Mouse (Mus musculus) C2C12 (cell line): ENCODE results near the gene Zfp575. TPM values are rescaled to one million over a fixed set of nuclear protein-coding genes. Genes with fewer than 3 reads are reported as not detected.

ENCODE experiments used
- H3K27me3 ChIP-seq: one replicate; pipeline ENCODE4 v1.6.1; 2011; ENCODE audit not compliant: control insufficient read depth, insufficient read depth, insufficient read length
- H3K36me3 ChIP-seq: one replicate; pipeline ENCODE4 v1.6.1; 2011; ENCODE audit not compliant: control insufficient read depth, insufficient read depth
- H3K4me3 ChIP-seq: one replicate; pipeline ENCODE4 v1.5.1; 2011; ENCODE audit warnings: mild to moderate bottlenecking, control low read depth; ENCODE audit not compliant: poor library complexity, insufficient read depth, severe bottlenecking
- H3K79me2 ChIP-seq: one replicate; pipeline ENCODE4 v1.6.1; 2011; ENCODE audit not compliant: control insufficient read depth, insufficient read depth
- H3K79me3 ChIP-seq: one replicate; pipeline ENCODE4 v1.6.1; 2011; ENCODE audit warnings: low read depth, control low read depth
- H3ac ChIP-seq: one replicate; pipeline ENCODE3; 2011; ENCODE audit warnings: low read depth; ENCODE audit not compliant: control insufficient read depth, insufficient read length
- CEBPB ChIP-seq: IDR thresholded peaks from one replicate; pipeline ENCODE4 v1.6.1; 2011; ENCODE audit warnings: low read depth, mild to moderate bottlenecking, control low read depth, moderate library complexity
- CTCF ChIP-seq: IDR thresholded peaks from one replicate; pipeline ENCODE4 v1.5.1; 2011; ENCODE audit not compliant: control insufficient read depth, insufficient read depth, insufficient read length
- FOSL1 ChIP-seq: IDR thresholded peaks from one replicate; pipeline ENCODE4 v1.8.0; 2011; ENCODE audit warnings: mild to moderate bottlenecking, low read length; ENCODE audit not compliant: poor library complexity, insufficient read depth, severe bottlenecking
- MAX ChIP-seq: IDR thresholded peaks from one replicate; pipeline ENCODE4 v1.6.1; 2011; ENCODE audit warnings: mild to moderate bottlenecking, control low read depth
- MYOD1 ChIP-seq: IDR thresholded peaks from one replicate; pipeline ENCODE4 v1.6.1; 2011; ENCODE audit warnings: low read depth; ENCODE audit not compliant: control insufficient read depth, insufficient read length
- MYOG ChIP-seq: IDR thresholded peaks from one replicate; pipeline ENCODE4 v1.6.1; 2011; ENCODE audit not compliant: control insufficient read depth, insufficient read length; ENCODE audit errors: extremely low read depth
- USF1 ChIP-seq: IDR thresholded peaks from one replicate; pipeline ENCODE4 v1.6.1; 2011; ENCODE audit warnings: low read depth, mild to moderate bottlenecking, control low read depth, moderate library complexity
- polyA plus RNA-seq: library from polyadenylated mRNA; unstranded; fragments of >200 nt; fragmentation: generic; extraction: Trizol; gene quantifications from one replicate; pipeline ENCODE4 v1.2.1, GENCODE M21; 2012; ENCODE audit warnings: missing spikeins

Zfp575 gene
- polyA plus RNA-seq, 1 experiment: 0.35 TPM

- no peaks in the 10 kb centered on the region for H3K27me3 ChIP-seq
- TF ChIP-seq MYOD1 (no peak), FOSL1 (no peak), MYOG (no peak), MAX (no peak), CEBPB (no peak), USF1 (no peak), CTCF (no peak)
- H3K79me3 ChIP-seq: peaks cover 3% of the 10 kb centered on the region
Measured at GRCm38 (mm10) chr7:24547534-24548036, 39.9 kb downstream of the Zfp575 start.

GRCm38 (mm10) chr7:24546634-24547389, 40.6 kb downstream of the Zfp575 start:
- TF ChIP-seq MYOD1: peak; percentile 95
- no peak for TF ChIP-seq CEBPB
- no peak for TF ChIP-seq CTCF
- peaks cover 3% of the 10 kb centered on the region for H3K79me3 ChIP-seq

More at GRCm38 (mm10) chr7:24547534-24548036, 39.9 kb downstream of the Zfp575 start:
- peaks cover 2% of the 10 kb centered on the region for H3K36me3 ChIP-seq
- H3K79me2 ChIP-seq: peaks cover 22% of the 10 kb centered on the region
- H3ac ChIP-seq: peak overlapping the region; percentile 100
- H3K4me3 ChIP-seq: peak overlapping the region; percentile 90

GRCm38 (mm10) chr7:24546068-24546614, 41.3 kb downstream of the Zfp575 start, which contains the start of the genes Pinlyp and Xrcc1:
Gene Pinlyp, minus strand, starts transcription at chr7:24546118.
Gene Xrcc1, plus strand, starts transcription at chr7:24546289.
- H3K79me3 ChIP-seq: peaks cover 3% of the 10 kb centered on the region
- H3K36me3 ChIP-seq: no peaks in the 10 kb centered on the region
- TF ChIP-seq USF1: no peak
- no peak for TF ChIP-seq MYOD1
- no peak for TF ChIP-seq FOSL1
- no peak for TF ChIP-seq MAX
- no peak for TF ChIP-seq CTCF
- TF ChIP-seq CEBPB: no peak
- no peak for TF ChIP-seq MYOG
- H3K4me3 ChIP-seq: peak within 1 kb of the TSS; percentile 90
- H3K27me3 ChIP-seq: no peaks in the 10 kb centered on the region
- H3K79me2 ChIP-seq: peaks cover 22% of the 10 kb centered on the region
- H3ac ChIP-seq: peak within 1 kb of the TSS; percentile 100

More at GRCm38 (mm10) chr7:24546634-24547389, 40.6 kb downstream of the Zfp575 start:
- H3ac ChIP-seq: peak overlapping the region; percentile 100
- H3K36me3 ChIP-seq: no peaks in the 10 kb centered on the region
- peaks cover 22% of the 10 kb centered on the region for H3K79me2 ChIP-seq
- H3K27me3 ChIP-seq: no peaks in the 10 kb centered on the region
- H3K4me3 ChIP-seq: peak overlapping the region; percentile 90

- TF ChIP-seq CTCF (no peak), USF1 (no peak), MYOG (no peak), MYOD1 (no peak), FOSL1 (no peak), MAX (no peak), CEBPB (no peak)
Measured at GRCm38 (mm10) chr7:24544506-24544905, 42.9 kb downstream of the Zfp575 start.

GRCm38 (mm10) chr7:24539686-24540085, 47.8 kb downstream of the Zfp575 start:
- Histone ChIP-seq H3K79me3 (no peaks in the 10 kb centered on the region), H3ac (no peak overlapping the region), H3K36me3 (no peaks in the 10 kb centered on the region), H3K27me3 (no peaks in the 10 kb centered on the region), H3K4me3 (no peak overlapping the region), H3K79me2 (no peaks in the 10 kb centered on the region)
- no peak for TF ChIP-seq MAX
- TF ChIP-seq FOSL1: no peak
- TF ChIP-seq CTCF: no peak
- no peak for TF ChIP-seq MYOD1
- no peak for TF ChIP-seq CEBPB
- TF ChIP-seq MYOG: no peak
- no peak for TF ChIP-seq USF1

More at GRCm38 (mm10) chr7:24544506-24544905, 42.9 kb downstream of the Zfp575 start:
- Histone ChIP-seq H3K36me3 (no peaks in the 10 kb centered on the region), H3K79me2 (peaks cover 16% of the 10 kb centered on the region), H3K27me3 (no peaks in the 10 kb centered on the region), H3ac (no peak overlapping the region), H3K4me3 (no peak overlapping the region), H3K79me3 (peaks cover 3% of the 10 kb centered on the region)

- H3K79me3 ChIP-seq: no peaks in the 10 kb centered on the region
- H3ac ChIP-seq: no peak overlapping the region
- H3K36me3 ChIP-seq: no peaks in the 10 kb centered on the region
- H3K27me3 ChIP-seq: no peaks in the 10 kb centered on the region
- TF ChIP-seq FOSL1 (no peak), CEBPB (no peak), MAX (no peak), MYOG (no peak), MYOD1 (no peak), USF1 (no peak), CTCF (no peak)
- no peaks in the 10 kb centered on the region for H3K79me2 ChIP-seq
- no peak overlapping the region for H3K4me3 ChIP-seq
Measured at GRCm38 (mm10) chr7:24538701-24539100, 48.7 kb downstream of the Zfp575 start.
